Mouse (Mus musculus) thymus, postnatal 36 days (tissue): Measurements from ENCODE around the gene Dusp22.

Experiments used
- DNase-seq, 2 experiments: peaks; one replicate each; pipeline ENCODE4 v3.0.0; 2022; ENCODE audit warnings: mixed read lengths in 2 of 2

Dusp22 gene

DNA sequence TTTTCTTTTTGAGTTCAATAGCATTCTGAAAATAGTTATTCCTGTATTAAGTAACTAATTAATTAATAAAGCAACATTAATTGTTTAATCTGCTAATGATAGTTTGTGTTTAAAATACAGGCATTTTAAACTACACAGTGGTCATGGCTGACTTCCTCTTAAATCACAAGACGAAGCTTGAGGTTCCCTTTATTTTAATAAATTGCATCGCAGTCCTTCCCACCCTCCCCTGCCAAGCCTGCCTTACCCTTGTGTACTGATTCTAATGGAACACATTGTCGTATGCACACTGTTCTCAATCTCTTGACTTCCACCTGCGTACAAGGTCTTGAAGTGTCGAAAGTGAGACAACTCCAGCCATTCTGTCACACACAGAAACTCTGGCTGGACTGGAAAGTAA, 14.1 kb downstream of the Dusp22 start:
- DNase-seq, result no peak

DNA sequence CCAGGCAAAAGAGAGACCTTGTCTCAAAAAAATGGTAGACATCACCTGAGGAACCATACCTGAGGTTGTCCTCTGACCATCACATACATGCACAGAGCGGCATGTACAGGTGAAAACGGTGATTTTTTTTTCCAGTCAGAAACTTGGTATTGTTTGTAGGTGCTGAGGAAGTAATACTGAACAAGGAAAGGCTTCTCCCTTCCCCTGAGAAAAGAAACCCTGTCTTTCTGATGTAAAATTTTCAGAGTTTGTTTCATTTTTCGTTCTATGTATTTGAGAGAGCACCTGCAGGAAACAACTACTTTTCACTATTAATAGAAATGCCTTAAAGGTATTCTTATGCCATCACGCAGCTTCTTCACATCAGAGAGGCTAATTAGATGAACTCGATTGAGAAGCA, 19.0 kb downstream of the Dusp22 start:
- no peak for DNase-seq

DNA sequence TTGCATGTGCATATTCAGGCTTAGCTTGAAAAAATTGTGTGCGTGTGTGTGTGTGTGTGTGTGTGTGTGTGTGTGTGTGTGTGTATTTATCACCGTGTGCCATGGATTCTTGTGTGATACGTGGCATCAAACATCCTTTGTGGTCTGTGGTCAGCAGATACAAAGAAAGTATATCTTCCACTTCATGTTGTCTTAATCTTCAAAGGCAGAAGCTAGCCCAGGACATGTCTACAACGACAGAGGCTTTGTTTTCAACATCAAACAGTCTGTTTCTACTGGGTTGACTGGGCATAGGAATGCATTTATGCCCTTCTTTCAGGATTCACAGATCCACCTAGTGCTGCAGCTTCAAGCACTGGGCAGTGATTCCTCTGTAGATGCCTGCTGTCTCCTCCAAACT, 22.1 kb downstream of the Dusp22 start:
- no peak for DNase-seq

DNA sequence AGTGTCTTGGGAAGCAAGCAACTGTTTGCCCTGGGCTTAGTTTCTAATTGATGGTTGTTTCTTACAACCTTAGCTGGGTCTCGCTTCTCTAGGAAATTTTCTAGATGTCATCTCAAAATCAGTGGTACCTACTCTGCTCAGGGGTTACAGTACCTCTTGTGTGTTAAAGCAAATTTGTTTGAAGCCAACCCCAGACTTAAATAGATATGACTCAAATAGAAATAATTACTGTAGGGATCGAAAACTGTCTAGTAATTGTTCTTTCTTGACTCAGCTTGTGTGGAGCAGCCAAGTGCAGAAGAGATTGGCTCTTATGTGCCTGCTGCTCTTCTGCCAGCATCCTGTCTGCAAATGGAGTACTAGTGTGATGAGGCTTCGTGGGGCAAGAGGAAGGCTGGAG, 22.5 kb downstream of the Dusp22 start:
- no peak for DNase-seq

DNA sequence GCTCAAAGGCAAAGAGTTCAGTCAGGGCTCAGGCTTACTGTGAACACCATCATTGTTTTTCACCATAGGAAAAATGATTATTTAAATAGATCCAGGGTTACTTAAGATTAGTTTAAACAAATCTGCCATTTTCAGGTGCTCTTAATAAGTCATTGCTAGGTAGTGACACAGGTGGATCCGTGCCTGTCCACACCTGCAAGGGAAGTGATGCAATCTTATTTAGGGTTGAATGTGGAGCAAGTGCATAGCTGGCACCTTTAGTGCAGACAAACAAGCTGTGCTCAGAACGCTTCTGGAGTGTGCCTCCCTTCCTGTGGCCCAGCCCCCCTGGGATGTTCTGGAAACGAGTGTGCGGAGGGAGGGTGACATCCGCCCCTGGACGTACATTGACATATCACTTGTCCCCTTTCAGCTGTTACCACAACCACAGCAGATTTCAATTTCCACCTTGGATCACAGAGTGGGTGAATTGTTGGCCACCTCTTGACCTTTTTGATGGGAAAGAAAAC, 24.9 kb downstream of the Dusp22 start:
- peak; percentile 24 to 34 for DNase-seq

DNA sequence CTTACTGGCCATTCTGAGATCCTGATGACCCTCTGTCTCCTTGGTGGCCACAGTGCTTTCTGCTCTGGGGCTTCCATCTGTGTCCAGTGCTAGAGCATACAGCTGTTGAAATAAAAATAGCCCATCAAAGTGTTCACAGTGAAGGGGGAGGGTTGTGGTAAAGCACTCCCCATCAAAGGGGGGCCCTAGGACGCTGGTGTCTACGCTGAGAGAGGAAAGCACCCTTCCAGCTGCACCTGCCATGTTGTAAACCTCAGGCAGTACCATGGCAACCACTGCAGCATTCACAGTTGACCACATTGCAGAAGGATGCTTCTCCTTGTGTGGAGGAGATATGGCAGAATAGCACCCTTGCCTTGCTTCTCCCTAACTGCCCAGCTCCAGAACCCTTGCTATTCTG, 26.2 kb downstream of the Dusp22 start:
- peak; percentile 51 to 72 for DNase-seq

DNA sequence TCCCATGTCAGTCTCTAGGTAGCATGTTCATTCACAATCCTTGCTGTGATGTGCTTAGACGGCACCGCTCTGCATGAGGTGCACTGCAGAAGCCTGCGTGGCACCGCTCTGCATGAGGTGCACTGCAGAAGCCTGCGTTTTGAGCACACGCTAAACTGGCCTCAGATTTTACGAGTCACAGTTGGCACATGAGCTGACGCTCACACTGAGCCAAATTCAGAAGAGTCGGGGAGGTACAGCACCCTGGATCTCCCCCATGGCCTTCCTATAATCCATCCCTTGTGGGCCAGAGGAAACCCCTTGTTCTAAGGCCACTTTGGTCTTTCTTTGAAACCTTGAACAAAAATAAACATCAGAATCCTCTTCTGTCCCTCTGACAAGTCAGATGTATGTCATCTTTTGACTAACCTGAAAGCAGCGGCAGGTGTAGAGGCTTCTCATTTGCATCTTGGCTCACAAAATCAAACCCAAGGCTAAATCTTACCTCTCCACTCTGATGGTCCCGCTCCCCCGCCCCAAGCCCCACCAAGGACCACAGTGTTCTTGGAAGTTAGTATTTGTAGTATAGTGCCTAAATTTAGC, 28.3 kb downstream of the Dusp22 start:
- DNase-seq, result no peak

DNA sequence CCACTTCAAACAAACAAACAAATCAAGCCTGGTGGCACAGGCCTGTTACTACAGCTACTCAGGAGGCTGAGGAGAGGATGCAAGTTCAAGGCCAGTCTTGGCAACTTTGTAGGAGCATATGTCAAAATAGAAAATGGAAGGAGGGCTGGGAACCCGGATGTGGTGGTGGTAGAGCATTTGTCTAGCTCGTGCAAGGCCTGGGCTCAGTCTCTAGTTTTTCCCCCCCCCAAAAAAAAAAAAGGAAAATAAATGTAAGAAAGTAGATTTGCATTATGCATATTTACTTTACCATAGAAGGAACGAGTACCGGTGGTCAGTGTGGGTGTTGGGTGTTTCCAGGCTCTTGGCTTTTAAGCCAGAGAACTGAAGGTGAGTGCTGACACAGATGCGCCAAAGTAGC, 29.7 kb downstream of the Dusp22 start:
- DNase-seq, result no peak

DNA sequence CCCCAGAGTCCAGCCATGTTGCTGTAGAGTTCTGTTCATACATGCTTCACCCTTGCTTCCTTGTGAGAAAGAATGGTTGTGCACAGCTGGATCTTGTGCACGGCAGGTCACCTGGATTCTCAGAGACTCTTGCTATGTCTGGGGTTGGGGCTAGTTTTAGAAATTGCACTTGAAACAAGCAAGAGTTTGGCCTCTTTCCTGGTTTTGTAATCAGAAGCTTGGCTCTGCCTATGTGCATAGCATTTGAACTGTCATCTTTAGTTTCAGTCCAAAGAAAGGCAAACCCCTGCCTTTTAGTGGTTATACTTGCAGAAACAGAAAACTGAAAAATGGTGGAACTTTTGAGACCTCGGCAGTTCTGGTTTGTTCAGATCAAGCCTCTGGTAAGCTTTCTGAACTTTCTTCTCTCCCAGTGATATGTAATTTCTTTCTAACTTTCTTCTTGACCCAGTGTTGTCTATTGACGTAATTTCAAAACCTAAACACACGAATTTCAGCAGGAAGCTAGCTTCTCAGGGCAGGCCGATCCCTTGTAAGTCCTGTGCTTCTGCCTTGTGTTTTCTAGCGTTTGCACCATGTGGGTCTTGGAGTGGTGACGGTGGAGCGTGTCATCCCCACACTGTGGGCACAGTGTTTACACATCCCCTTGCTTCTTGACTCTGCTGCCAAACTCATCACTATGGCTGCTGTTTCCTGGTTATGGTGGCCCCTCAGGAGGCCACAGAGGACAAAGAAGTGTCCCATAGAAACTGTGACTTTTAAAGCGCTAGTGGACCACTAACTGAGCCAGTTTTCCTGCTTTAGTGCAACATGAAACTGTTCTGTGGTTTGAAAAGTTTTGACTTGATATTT, 31.9 kb downstream of the Dusp22 start:
- no peak for DNase-seq

DNA sequence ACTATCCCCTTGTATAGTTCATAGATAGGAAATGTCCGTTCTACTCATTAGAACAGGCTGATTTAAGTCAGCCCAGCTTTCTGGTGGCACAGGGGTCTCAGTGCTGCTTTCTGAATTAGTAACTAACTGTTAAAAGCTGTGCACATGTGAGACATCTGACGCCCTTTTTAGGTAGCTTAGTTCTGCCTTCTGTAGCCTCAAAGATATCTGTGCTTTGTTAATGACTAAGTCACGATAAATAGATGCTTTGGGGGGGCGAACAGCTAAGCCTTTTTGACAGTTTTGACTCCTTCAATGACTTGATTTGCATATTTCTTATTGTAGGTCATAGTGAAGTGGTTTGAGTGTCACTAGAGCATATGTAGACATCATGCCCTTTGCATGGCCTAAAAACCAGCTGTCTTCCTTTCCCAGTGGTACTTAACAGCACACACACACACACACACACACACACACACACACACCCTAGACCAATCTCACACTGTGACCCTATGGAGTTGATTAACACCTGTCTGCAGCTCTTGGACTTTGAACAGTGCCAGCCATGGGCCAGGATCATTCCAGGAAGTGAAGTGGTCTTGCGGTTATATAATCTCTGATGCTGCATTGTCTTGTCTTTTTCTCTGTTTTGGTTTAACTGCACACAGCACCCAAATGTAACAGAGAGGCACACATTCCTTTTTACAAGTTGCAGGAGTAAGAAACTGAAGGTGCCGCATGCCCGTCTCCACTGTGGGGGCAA, 33.0 kb downstream of the Dusp22 start:
- no peak for DNase-seq

DNA sequence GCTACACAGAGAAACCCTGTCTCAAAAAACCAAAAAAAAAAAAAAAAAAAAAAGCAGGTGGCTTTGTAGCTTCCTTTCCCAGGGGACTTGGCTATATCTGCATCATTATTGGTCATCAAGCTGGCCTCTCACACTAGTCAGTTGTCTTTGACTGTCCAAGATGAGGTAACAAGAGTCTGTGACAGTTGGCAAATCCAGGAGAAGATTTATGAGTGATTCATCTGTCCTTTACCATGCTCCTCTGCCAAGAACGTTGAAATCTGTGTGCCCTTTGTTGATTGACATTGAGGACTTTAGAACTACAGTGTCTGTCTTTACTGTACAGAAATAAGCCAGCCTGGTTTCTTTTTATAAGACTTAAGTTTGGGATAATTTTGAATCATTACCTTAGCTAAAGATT, 35.4 kb downstream of the Dusp22 start:
- DNase-seq, result no peak

DNA sequence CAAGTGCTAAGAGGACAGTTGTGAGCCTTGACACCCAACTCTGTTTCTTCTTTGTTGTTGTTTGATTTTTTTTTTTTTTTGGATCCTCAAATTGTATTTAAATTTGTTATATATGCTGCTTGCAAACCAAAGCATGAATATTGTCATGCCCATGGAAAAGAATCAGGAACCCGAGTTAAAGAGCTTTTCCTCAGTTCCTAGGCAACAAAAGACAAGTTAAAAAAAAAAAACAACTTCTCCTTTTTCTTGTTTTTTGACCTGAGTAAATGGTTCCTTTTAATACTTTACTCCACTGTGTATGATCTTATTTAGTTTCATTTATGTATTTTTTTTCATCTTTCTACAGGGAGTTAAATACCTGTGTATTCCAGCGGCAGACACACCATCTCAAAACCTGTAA, 36.1 kb downstream of the Dusp22 start:
- no peak for DNase-seq

DNA sequence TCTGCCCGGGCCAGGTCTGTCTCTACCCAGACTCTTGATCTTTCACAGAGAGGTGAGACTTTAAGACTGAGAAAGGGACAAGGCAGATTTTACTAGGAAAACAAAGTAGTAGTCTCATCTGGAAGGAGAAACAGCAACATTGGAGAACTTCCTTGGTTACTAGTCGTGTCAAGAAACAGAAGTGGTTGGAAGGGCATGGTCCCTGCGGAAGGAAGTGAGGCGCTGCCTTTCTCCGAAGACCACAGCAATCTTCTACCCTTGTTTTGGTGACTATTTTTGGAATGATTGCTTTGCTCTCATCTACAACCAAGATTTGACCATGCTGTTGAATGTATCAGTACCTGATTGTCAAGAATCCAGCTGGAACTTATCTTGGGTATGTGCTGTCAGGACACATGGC, 38.1 kb downstream of the Dusp22 start:
- no peak for DNase-seq

DNA sequence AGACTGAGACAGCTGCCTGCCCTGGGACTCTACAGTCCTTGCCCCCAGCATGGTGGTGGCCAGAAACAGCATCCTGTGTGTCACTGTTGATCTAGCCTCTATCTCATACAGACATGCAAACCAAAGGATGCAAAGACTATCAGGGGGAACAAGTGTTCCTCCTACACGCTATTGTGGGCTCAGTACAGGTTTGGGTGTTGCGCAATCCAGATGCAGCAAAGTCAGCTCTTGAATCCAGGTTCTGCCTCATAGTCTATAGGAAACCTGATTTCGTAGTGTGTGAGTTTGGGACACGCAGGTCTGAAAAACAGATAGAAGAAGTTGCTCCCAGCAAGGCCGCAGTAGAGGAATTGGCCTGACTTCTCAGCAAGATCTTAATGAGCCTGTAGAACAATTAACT, 42.9 kb downstream of the Dusp22 start:
- DNase-seq, result no peak

DNA sequence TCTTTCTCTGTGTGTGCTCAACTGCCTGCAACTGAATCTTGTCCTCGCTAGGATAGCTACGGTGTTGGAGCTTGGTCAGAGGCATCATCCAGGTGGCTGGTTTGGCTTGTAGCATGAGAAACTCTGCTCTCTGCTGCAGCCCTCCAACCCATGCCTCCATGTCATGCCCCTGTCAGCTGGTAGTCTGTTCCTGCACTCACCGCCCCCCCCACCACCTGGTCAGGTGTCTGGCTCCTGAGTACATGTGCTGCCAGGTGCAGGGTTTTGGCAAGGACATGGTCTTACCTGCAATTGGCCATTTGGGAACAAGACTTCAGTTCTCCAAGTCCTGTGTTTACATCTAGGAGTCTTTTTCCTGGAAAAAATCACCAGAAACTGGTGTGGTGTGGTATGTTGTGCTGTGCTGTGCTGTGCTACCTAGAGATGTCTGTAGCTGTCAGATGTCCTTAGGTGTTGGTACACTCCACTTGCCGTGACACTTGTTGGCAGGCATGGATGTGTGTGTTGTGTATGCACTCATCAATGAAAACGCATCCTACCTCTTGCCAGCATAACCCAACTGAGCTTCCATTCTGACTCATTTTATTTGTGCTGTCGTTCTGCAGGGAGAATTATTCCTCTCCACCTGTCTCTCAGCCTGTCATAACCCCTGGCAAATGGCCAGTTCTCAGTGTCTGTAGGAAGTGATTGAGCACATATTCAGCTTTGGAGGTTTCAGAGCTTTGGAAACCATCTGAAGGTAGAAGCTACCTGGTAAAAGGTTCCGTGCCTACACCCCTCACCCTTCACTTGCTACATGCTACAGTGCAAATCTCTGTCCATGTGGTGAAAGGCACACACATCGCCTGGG, 44.7 kb downstream of the Dusp22 start:
- DNase-seq, result no peak

DNA sequence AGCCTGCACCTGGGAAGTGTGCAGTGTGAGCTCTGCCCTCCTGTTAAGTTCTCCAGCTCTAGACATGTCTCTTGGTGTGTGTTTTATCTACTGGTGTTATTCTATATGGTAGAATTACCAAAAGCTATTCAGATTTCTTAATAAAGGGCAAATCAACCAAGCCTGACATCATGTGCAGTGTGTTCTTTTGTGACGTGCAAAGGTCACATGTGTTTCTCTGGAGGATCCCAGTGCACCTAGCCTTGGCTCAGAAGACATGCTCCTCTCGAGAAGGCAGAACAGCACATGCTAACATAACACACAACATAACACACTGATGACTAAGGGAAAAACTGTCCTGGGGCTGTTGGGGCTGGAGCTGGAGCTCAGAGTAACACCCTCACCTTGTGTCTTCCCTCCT, 51.3 kb downstream of the Dusp22 start:
- no peak for DNase-seq

DNA sequence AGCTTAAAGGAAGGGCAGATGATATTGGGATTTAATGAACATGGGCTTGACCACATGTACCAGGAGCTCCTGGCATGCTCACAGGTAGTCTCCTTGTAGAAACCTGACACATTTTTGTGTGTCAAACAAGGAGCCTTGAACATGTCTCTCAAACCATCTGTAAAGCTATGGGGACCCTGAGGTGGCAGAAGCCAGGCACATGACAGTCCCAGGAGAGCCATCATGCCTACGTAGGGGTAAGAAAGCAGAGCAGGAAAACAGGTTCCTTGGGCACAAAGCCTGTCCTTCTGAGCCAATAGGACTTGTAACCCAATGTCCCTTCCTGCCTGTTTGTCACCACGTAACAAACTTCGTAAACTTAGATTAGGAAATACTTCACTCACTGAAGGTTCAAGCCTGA, 51.9 kb downstream of the Dusp22 start:
- DNase-seq, result no peak

DNA sequence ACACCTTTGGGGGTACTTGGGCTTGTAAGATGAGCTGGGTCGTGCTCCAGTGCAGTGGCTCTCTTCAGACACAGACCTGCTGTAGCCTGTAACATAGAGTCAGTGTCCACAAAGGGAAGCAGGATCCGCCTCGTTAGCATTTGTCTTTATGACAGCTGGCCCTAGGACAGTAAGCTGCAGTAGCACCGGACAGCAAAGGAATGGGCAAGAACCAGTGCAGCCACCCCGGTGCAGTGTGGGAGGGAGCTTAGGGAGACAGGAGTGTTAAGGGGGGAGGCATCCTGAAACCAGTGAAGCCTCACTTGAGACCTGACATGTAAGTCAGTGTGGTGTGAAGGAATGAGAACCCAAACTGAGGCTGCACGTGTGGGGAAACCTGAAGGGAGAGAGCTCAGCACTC, 52.5 kb downstream of the Dusp22 start:
- no peak for DNase-seq

DNA sequence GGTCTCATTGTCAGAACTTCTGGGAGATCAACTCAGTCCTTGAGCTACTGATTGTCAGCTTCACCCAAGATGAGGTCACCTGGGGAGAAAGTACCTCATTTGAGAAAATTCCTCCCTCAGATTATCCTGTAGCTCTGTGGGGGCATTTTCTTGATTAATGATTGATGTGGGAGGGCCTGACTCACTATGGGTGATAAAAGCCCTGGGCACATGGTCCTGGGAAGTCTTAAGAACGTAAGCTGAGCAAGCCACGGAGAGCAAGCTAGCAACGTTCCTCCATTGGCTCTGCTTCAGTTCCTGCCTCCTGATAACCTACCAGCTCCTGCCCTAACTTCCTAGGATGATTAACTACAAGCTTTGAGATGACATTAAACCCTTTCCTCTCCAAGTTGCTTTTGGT, 53.8 kb downstream of the Dusp22 start:
- no peak for DNase-seq

DNA sequence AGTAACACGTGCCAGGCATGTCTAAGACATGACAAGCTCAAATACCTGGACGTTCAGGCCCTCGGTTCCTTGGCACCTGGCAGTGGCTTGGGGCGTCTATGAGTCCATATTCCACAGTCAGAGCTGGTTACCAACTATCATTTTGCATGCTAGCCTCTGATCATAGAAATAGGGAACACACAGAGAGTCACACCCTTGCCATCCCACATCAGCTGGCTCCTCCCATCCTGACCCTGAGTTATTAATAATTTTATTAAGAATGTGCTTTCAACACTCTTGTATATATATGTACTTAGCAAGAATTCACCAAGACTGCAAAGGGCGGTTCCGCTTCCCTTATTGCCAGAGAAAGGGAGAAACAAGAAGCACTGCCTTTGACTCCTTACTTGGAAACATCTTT, 54.8 kb downstream of the Dusp22 start:
- no peak for DNase-seq

DNA sequence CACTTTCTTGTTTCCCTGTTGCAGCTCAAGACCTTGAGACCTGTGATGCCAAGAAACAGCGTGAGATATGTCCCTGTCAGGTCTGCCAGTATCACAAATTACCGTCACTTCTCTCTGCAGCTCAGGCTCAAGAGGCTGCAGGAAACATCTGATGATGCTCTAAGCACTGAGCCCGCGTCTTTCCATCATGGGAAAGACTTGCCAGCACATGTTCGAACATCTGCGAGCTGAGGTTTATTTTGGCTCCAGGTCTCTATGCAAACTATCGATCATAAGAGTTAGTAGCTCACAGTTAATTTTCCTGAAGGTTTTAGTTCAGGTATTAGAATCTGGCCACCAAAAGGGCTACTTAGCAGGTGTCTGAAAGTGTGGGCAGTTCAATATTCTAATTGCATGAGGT, 55.3 kb downstream of the Dusp22 start:
- DNase-seq, result no peak

DNA sequence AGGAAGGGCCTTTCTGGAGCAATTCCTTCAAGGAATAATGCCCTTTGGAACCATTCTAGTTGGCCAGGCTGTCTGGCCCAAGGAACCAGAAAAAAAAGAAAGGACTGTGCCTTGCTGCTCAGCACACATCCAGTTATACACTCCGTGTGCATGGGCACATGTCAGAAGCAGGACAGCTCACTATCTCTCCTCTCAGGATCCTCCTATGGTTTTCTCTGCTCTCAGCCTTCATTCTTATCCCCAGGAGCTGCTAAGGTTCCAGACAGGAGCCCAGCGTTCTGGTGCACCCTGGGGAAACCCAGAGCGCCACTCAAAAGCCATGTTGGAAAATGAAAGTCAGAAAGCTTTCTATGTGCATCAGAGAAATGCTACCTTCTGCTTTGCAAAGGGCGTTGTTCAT, 55.8 kb downstream of the Dusp22 start:
- DNase-seq, result no peak

DNA sequence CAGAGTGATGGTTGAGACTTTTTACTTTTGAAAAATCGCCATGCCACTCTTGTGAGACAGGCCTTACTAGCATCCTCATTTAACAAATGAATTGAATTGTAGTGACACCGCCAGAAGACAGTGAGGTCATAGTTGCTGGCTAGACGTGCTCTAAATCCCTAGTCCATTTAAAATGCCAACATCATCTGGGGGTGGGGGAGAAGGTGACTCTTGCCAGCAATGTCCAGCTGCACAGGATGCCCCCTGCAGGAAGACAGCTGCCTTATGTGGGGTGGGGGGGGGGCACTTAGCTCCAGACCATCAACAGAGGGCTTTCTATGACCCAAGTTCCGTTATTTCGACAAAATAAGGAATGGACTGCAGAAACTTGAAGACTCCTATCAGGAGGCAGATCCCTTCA, 56.8 kb downstream of the Dusp22 start:
- DNase-seq, result no peak
